Mouse (Mus musculus) lung, postnatal 0 days (tissue): ENCODE measurements around the gene Arel1. TPM values are rescaled to one million over a fixed set of nuclear protein-coding genes. Genes with fewer than 3 reads are reported as not detected.

Experiments used
- ATAC-seq: fragments of 200-750 bp; cut with Nextera tagmentation; 2 replicates; pipeline ENCODE4 v1.8.0; 2017; ENCODE audit warnings: moderate library complexity
- DNase-seq: peaks from one replicate; pipeline ENCODE4 v3.0.0-alpha.2; 2016; ENCODE audit warnings: low spot score
- H3K27ac ChIP-seq: fragments of 300-500 bp; sonication (generic); 2 replicates; pipeline ENCODE4 v1.5.1; 2014; ENCODE audit warnings: antibody characterized with exemption, mild to moderate bottlenecking, low read length, mixed read lengths
- H3K27me3 ChIP-seq: fragments of 300-500 bp; sonication (generic); replicated peaks from 2 replicates; pipeline ENCODE4 v1.6.1; 2014; ENCODE audit warnings: low read length, mixed read lengths; ENCODE audit not compliant: insufficient read depth
- H3K36me3 ChIP-seq: fragments of 300-500 bp; sonication (generic); 2 replicates; pipeline ENCODE4 v1.6.1; 2014; ENCODE audit warnings: low read length, mixed read lengths; ENCODE audit not compliant: insufficient read depth
- H3K4me1 ChIP-seq: fragments of 300-500 bp; sonication (generic); 2 replicates; pipeline ENCODE4 v1.6.1; 2014; ENCODE audit warnings: antibody characterized with exemption, low read depth, low read length, mixed read lengths; ENCODE audit not compliant: insufficient read depth
- H3K4me2 ChIP-seq: fragments of 300-500 bp; sonication (generic); replicated peaks from 2 replicates; pipeline ENCODE4 v1.6.1; 2014; ENCODE audit warnings: low read depth, mild to moderate bottlenecking, low read length, moderate library complexity, mixed read lengths
- H3K4me3 ChIP-seq: fragments of 300-500 bp; sonication (generic); 2 replicates; pipeline ENCODE4 v1.5.1; 2014; ENCODE audit warnings: low read depth, low read length
- H3K9ac ChIP-seq: fragments of 300-500 bp; sonication (generic); replicated peaks from 2 replicates; pipeline ENCODE4 v1.6.1; 2014; ENCODE audit warnings: low read depth, mild to moderate bottlenecking
- H3K9me3 ChIP-seq: fragments of 300-500 bp; sonication (generic); 2 replicates; pipeline ENCODE4 v1.6.1; 2016; ENCODE audit warnings: low read length, mixed read lengths
- CTCF ChIP-seq: IDR thresholded peaks from 2 replicates; pipeline ENCODE4 v1.5.1; 2016; ENCODE audit warnings: antibody characterized with exemption, mild to moderate bottlenecking
- EP300 ChIP-seq: IDR thresholded peaks from 2 replicates; pipeline ENCODE4 v1.6.1; 2016; ENCODE audit warnings: antibody characterized with exemption, mild to moderate bottlenecking, control low read depth
- WGBS: fragments of 180-500 bp; shearing (Covaris S2); extraction: QIAGEN DNeasy Blood & Tissue Kit; methylation state at CpG from one replicate; pipeline ENCODE4 v1.1.7; 2014; 5-methylcytosine and 5-hydroxymethylcytosine counted together
- polyA plus RNA-seq: library from polyadenylated mRNA; unstranded; fragments of >200 nt; fragmentation: Nextera tagmentation; extraction: Ambion mirVana; gene quantifications from 2 replicates; pipeline ENCODE4 v1.2.1, GENCODE M21; 2015

The Arel1 gene
- polyA plus RNA-seq, 1 experiment from 2014 or later: 7.3 TPM

DNA sequence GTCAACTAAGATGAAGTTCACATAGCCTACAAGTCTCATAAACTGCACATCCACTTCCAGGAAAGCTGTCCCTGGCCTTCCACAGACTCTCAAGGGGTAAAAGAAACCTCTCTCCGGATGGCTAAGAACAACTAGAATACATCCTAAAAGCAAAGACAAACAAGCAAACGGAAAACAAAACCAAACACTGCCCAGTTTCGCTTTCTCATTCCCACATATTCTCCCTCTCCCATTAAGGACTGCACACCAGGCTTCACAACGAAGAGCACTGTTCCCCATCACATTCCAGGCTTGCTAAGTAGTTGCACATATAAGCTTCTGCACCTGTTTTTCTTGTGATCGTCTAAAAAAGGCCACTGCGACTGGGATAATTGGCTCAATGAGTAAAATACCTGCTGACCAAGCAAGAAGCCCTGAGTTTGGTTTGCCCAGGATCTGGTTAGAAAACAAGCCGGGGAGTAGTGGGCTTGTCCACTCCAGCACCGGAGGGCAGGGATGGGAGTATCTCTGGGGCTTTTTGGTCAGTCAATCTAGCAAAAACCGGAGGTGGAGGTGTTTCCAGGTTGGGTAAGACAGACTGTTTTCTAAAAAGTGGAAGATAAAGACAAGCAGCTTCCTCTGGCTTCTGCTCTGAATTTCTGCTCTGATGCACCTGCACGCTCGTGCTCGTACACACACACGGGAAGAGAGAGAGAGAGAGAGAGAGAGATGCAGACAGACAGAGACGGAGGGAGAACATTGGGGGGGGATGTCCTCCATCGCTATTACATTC is 858 bp downstream of the Arel1 start:
- ATAC-seq (0 out of 2 replicates have a peak, but pooled peaks have one; percentile 8), DNase-seq (no peak)
- peak overlapping the region; percentile 81 for H3K4me3 ChIP-seq
- H3K27ac ChIP-seq: peak overlapping the region; percentile 71
- no peaks in the 10 kb centered on the region for H3K9me3 ChIP-seq
- peaks cover 15% of the 10 kb centered on the region; the same call in 1 of the 2 replicates for H3K36me3 ChIP-seq
- peak overlapping the region; percentile 70 for H3K4me2 ChIP-seq
- no peaks in the 10 kb centered on the region for H3K27me3 ChIP-seq
- 19% methylated on average over 15 of the region's 15 CpGs for WGBS
- no peak for TF ChIP-seq CTCF
- TF ChIP-seq EP300: no peak
- peak overlapping the region; percentile 93 for H3K9ac ChIP-seq
- H3K4me1 ChIP-seq: no peaks in the 10 kb centered on the region

DNA sequence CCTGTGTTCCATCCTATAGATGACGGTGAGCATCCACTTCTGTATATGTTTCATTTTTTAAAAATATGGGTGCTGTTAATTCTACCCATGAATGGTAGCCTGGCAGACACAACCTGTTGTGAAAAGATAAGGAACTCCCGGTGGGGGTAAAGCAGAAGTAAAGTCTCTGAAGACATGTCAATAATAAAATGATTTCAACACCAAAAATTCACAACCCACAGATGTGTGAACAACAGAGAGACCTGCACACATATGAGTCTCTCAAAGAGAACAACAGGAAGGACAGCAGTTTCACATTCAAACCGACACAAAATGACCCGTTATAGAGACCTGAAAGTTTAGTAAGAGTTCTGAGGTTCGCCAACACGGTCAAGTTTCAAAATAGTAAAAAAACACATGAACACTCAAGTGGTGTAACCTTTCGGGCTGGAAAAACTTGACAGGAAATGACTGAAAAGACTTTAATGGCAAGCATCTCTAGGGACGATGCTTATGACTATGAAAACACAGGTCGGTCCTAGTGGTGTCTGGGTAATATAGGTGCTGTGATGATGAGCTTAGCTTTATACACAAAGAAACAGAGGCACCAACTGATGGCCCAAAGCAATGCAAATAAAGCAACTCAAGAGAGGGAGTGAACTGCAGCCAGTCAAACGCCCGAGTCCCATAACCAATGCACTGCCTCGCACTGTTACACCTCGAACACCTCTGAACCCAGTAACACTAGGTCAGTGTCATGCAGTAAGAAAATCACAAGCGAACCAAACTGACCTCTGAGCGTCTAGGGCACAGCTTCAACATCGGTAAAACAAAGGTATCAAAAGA is 1.7 kb downstream of the Arel1 start:
- no peaks in the 10 kb centered on the region for H3K4me1 ChIP-seq
- 73% methylated on average over 16 of the region's 16 CpGs for WGBS
- ATAC-seq: no peak
- 0 out of 2 replicates have a peak overlapping the region, but pooled peaks have one; percentile 93 for H3K9ac ChIP-seq
- peaks cover 10% of the 10 kb centered on the region; the same call in 1 of the 2 replicates for H3K36me3 ChIP-seq
- DNase-seq: no peak
- no peak overlapping the region for H3K27ac ChIP-seq
- H3K4me3 ChIP-seq: peak overlapping the region; percentile 81
- peak overlapping the region; percentile 70 for H3K4me2 ChIP-seq
- TF ChIP-seq EP300 (no peak), CTCF (no peak)
- H3K9me3 ChIP-seq: no peaks in the 10 kb centered on the region
- no peaks in the 10 kb centered on the region for H3K27me3 ChIP-seq

DNA sequence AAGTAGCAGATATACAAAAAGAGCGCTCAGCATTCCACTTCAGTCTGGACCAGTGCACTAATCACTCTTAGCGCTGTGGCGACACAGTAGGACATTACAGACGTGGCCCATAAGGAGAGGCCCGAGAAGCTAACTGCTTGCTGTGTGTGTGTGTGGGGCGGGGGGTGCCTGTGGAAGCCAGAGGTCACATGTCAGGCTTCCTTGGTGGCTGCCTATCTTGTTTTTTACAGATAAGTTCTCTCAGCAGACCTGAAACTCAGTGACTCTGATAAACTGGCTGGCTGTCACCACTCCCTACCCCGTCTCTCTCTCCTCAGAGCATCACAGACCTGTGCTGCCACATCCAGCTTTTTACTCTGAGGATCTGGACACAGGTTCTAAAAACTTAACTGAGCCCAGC is 8.1 kb downstream of the Arel1 start:
- WGBS: 81% methylated on average over 7 of the region's 7 CpGs
- Histone ChIP-seq H3K9me3 (no peaks in the 10 kb centered on the region), H3K4me3 (no peak overlapping the region), H3K36me3 (no peaks in the 10 kb centered on the region), H3K4me2 (no peak overlapping the region), H3K27ac (no peak overlapping the region), H3K9ac (no peak overlapping the region), H3K27me3 (no peaks in the 10 kb centered on the region), H3K4me1 (no peaks in the 10 kb centered on the region; the same call in 1 of the 2 replicates)
- ATAC-seq (no peak), DNase-seq (no peak)
- no peak for TF ChIP-seq EP300
- no peak for TF ChIP-seq CTCF

DNA sequence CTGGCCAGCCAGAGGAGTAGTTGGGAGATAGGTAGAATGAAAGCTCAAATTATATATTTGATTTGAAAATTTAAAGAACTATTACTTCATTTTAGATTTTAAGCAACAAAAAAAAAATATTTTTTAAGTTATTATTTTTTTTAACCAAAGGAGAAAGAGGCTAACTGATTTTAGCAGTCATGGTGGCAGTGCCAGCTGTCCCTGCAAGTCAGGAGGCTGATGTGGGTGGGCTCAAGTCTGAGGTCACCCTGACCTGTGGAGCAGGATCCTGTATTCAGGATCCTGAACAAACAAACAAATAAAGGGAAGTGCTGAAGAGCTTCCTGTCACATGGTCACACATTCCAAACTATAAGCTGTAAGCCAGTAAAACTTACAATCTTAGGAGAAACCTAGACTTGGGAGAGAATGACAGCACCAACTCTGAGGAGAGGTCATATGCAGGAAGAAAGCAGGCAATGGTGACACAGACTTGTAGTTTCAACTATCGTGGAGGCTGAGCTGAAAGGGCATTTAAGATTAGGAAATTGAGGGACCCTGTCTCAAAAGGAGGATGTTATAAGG is 11.8 kb downstream of the Arel1 start:
- TF ChIP-seq EP300 (no peak), CTCF (no peak)
- Histone ChIP-seq H3K36me3 (no peaks in the 10 kb centered on the region), H3K4me2 (no peak overlapping the region), H3K4me1 (no peaks in the 10 kb centered on the region; the same call in 1 of the 2 replicates), H3K4me3 (no peak overlapping the region), H3K9me3 (no peaks in the 10 kb centered on the region), H3K27ac (peak overlapping the region; percentile 32; the same call in 1 of the 2 replicates), H3K27me3 (no peaks in the 10 kb centered on the region), H3K9ac (no peak overlapping the region)
- DNase-seq (no peak), ATAC-seq (no peak)
- WGBS: 56% methylated on average over 1 of the region's 1 CpGs

DNA sequence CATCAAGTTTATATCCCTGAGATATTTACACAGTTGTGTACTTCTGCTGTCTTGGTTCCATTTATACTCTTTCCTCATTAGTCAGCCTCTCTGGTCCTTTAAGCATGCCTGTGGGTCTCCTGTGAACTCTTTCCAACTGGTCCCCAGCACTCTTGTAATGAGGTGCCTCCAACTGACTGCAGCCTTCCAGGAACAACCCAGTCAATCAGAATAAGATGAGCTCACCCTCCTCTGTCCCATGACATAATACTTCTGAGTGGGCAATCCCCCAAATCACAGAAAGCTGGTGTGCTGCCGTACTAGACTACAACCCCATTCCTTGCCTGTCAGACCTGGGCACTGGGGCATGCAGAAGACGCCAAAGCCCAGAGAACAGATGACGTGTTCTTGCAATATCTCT is 14.4 kb downstream of the Arel1 start:
- Histone ChIP-seq H3K36me3 (no peaks in the 10 kb centered on the region), H3K27me3 (no peaks in the 10 kb centered on the region), H3K27ac (peak overlapping the region; percentile 57; the same call in 1 of the 2 replicates), H3K4me2 (no peak overlapping the region), H3K9me3 (no peaks in the 10 kb centered on the region), H3K4me1 (peaks cover 8% of the 10 kb centered on the region; the same call in 1 of the 2 replicates), H3K9ac (no peak overlapping the region), H3K4me3 (no peak overlapping the region)
- WGBS: 66% methylated on average over 3 of the region's 3 CpGs
- ATAC-seq: peak; percentile 93
- TF ChIP-seq EP300: peak; percentile 78
- TF ChIP-seq CTCF: no peak
- peak; percentile 85 for DNase-seq

DNA sequence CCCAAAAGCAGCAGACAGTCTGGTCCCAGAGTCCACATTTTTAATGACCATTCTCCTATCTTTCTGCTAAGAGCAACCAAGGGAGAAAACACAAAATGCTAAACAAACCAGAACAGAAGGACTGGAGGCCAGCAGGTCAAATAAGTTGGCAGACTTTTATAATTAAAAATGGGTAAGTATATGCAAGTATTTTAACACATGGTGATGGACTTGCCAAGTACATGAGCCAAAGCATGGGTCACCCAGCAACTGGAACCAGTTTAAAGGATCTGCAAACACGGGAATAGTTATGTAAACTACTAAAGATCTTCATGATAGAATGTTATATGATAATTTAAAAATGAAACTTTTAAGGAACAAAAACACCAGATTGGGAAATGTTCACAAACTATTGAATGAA is 18.3 kb downstream of the Arel1 start:
- Histone ChIP-seq H3K9ac (no peak overlapping the region), H3K27me3 (no peaks in the 10 kb centered on the region), H3K27ac (no peak overlapping the region), H3K4me1 (peaks cover 12% of the 10 kb centered on the region; the same call in 1 of the 2 replicates), H3K36me3 (no peaks in the 10 kb centered on the region), H3K4me2 (no peak overlapping the region), H3K4me3 (no peak overlapping the region), H3K9me3 (no peaks in the 10 kb centered on the region)
- WGBS: 35% methylated on average over 1 of the region's 1 CpGs
- TF ChIP-seq EP300 (no peak), CTCF (no peak)
- ATAC-seq: peak; percentile 31
- peak; percentile 61 for DNase-seq
